8 mouse cellular contexts compared by ENCODE assay signal in the genomic region with DNA sequence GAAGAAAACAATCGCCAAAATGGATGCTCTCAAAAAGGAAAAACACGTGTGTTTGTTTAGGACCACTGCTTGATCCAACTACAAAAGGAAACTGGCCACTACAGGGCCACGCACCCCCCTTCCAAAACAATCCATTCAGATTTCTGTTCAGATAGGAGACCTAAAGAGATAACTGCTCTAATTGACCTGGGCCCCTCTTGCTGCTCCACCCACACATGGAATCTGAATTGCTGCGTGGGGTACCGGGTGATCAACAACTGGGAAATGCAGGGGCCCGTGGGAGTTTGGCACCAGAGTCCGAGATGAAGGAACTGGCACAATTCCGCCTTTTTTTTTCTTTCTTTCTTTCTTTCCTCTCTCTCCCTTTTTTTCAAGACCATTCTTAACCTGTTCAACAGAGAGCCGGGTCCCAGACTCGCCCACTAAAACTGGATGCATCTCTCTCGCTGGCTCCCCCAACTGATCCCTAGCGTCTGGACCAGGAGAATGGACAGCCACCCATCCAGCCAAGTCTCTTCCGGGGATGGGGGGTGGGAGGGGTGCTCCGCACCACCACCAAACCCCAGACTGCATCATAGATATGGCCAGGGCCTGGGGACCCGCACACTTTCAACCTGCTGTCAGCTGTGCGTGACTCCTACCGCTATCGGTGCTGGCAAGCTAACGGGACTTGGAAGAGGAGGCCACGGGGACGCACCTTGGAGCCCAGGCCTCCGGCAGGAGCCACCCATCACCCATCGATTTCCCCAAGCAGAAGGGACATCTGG. TPM values are rescaled to one million over a fixed set of nuclear protein-coding genes. Genes with fewer than 3 reads are reported as not detected.
DNase-seq lines count a peak whose midpoint lies in the region; ATAC-seq and TF ChIP-seq lines count a peak whose summit lies in the region.

No protein-coding gene starts in this region.

- no peak for ATAC-seq in neural tube, embryonic 15.5 days (ENCODE audit: low FRiP score)

- peak; percentile 12 to 21 for DNase-seq in cerebellum, postnatal 10 days
- DNase-seq in cerebellum, adult 2 months = no peak
- no peak for DNase-seq in thymus, adult 2 months
- no peak for DNase-seq in thymus, adult 18-20 months
- DNase-seq in limb, embryonic 10.5 days (ENCODE audit: low spot score) = peak; percentile 51
- DNase-seq in urinary bladder, postnatal 14 days (ENCODE audit: low spot score) = no peak
- no peak for DNase-seq in thymus, postnatal 10 days (ENCODE audit: low spot score in 2 of 2)

- WGBS in cerebellum, adult 2 months = 24% methylated on average over 23 of the region's 23 CpGs
- WGBS in thymus, adult 2 months = 11% methylated on average over 23 of the region's 23 CpGs
- 2% methylated on average over 23 of the region's 23 CpGs for WGBS in limb, embryonic 10.5 days
- WGBS in neural tube, embryonic 15.5 days = 4% methylated on average over 23 of the region's 23 CpGs

- no peak overlapping the region for H3K27ac ChIP-seq in cerebellum, adult 2 months (ENCODE audit: insufficient read depth, low read length)
- no peak overlapping the region for H3K27ac ChIP-seq in thymus, adult 2 months (ENCODE audit: control insufficient read depth, insufficient read depth, low read length)
- peak overlapping the region; percentile 85 for H3K27ac ChIP-seq in limb, embryonic 10.5 days
- no peak overlapping the region for H3K27ac ChIP-seq in neural tube, embryonic 15.5 days (replicated peaks)

- TF ChIP-seq CTCF in cerebellum, adult 2 months (IDR thresholded peaks at IDR 0.05; ENCODE audit: borderline replicate concordance, insufficient read depth, low read depth, low read length) = no peak
- TF ChIP-seq CTCF in thymus, adult 2 months (IDR thresholded peaks at IDR 0.05; ENCODE audit: borderline replicate concordance, control insufficient read depth, extremely low read depth, insufficient read depth, low read length, poor library complexity) = no peak

- TF ChIP-seq POLR2A in cerebellum, adult 2 months (IDR thresholded peaks at IDR 0.05; ENCODE audit: borderline replicate concordance, insufficient read depth, low read length) = no peak
- TF ChIP-seq POLR2A in thymus, adult 2 months (IDR thresholded peaks at IDR 0.05; ENCODE audit: control insufficient read depth, extremely low read depth, insufficient read depth, low read length, poor library complexity) = no peak

- H3K36me3 ChIP-seq in thymus, adult 2 months (ENCODE audit: control insufficient read depth, insufficient read depth, low read length) = no peaks in the 10 kb centered on the region
- H3K36me3 ChIP-seq in limb, embryonic 10.5 days = no peaks in the 10 kb centered on the region
- H3K36me3 ChIP-seq in neural tube, embryonic 15.5 days = no peaks in the 10 kb centered on the region

- peak overlapping the region; percentile 96 for H3K4me2 ChIP-seq in neural tube, embryonic 15.5 days

- no peaks in the 10 kb centered on the region; the same call in 1 of the 2 replicates for H3K4me1 ChIP-seq in cerebellum, adult 2 months (ENCODE audit: control insufficient read depth, insufficient read depth, low read length)
- peaks cover 25% of the 10 kb centered on the region for H3K4me1 ChIP-seq in thymus, adult 2 months (replicated peaks; ENCODE audit: control insufficient read depth, insufficient read depth, low read length)
- peaks cover 47% of the 10 kb centered on the region for H3K4me1 ChIP-seq in limb, embryonic 10.5 days
- peaks cover 43% of the 10 kb centered on the region for H3K4me1 ChIP-seq in neural tube, embryonic 15.5 days

- no peak overlapping the region for H3K4me3 ChIP-seq in cerebellum, adult 2 months (replicated peaks; ENCODE audit: insufficient read depth, low read depth, low read length)
- peak overlapping the region; percentile 86 for H3K4me3 ChIP-seq in thymus, adult 2 months (ENCODE audit: control insufficient read depth, insufficient read depth, low read length)
- H3K4me3 ChIP-seq in limb, embryonic 10.5 days = peak overlapping the region; percentile 68
- peak overlapping the region; percentile 76 for H3K4me3 ChIP-seq in neural tube, embryonic 15.5 days (replicated peaks)

- H3K9ac ChIP-seq in neural tube, embryonic 15.5 days (replicated peaks) = peak overlapping the region; percentile 69; the same call in 1 of the 2 replicates

- peaks cover 8% of the 10 kb centered on the region; the same call in 1 of the 2 replicates for H3K27me3 ChIP-seq in cerebellum, adult 2 months (ENCODE audit: control insufficient read depth, insufficient read depth, low read length)
- H3K27me3 ChIP-seq in thymus, adult 2 months (ENCODE audit: control insufficient read depth, insufficient read depth, low read length) = peaks cover 27% of the 10 kb centered on the region
- peaks cover 93% of the 10 kb centered on the region for H3K27me3 ChIP-seq in limb, embryonic 10.5 days (ENCODE audit: low read depth, poor library complexity, severe bottlenecking)
- H3K27me3 ChIP-seq in neural tube, embryonic 15.5 days (replicated peaks) = peaks cover 56% of the 10 kb centered on the region

- H3K9me3 ChIP-seq in limb, embryonic 10.5 days (replicated peaks) = no peaks in the 10 kb centered on the region
- no peaks in the 10 kb centered on the region for H3K9me3 ChIP-seq in neural tube, embryonic 15.5 days (replicated peaks)

RNA-seq across cellular contexts. Expression of a gene that starts 43.2 kb away (rescaled TPM):
- 7.8 and 8.2 TPM in 2 replicates for polyA plus RNA-seq in cerebellum, adult 2 months (2012; rRNA removed)
- polyA plus RNA-seq in thymus, adult 2 months (2012; rRNA removed) = 4.5 and 4.8 TPM in 2 replicates
- polyA plus RNA-seq in limb, embryonic 10.5 days (2016; fragmentation: Nextera tagmentation; extraction: Ambion mirVana) = 21.6 and 24.9 TPM in 2 replicates
- polyA plus RNA-seq in neural tube, embryonic 15.5 days (2015; fragmentation: Nextera tagmentation; extraction: Ambion mirVana) = 24.5 and 26.3 TPM in 2 replicates

Comparison
In these comparisons a context has a peak if more than half of its experiments do, and no peak if none do; other contexts are left out.
1. DNase-seq: peak in cerebellum, postnatal 10 days (2 of 2) and limb, embryonic 10.5 days (single experiment); none in cerebellum, adult 2 months (0 of 2), thymus, adult 2 months (single experiment), thymus, adult 18-20 months (0 of 2), urinary bladder, postnatal 14 days (single experiment) and thymus, postnatal 10 days (0 of 2).